Mouse (Mus musculus) forebrain, embryonic 15.5 days (tissue): ENCODE measurements around the gene Scamp1. TPM values are rescaled to one million over a fixed set of nuclear protein-coding genes. Genes with fewer than 3 reads are reported as not detected.
A peak's percentile ranks its signal among the peaks of the same experiment; 100 is the strongest.

Source experiments
- ATAC-seq: fragments of 200-750 bp; cut with Nextera tagmentation; replicated peaks from 2 replicates; pipeline ENCODE4 v1.8.0; 2017; ENCODE audit warnings: mild to moderate bottlenecking, moderate TSS enrichment, moderate library complexity
- H3K27ac ChIP-seq: fragments of 300-500 bp; sonication (generic); replicated peaks from 2 replicates; pipeline ENCODE4 v1.5.1; 2015; ENCODE audit warnings: mild to moderate bottlenecking, inconsistent platforms
- H3K27me3 ChIP-seq: fragments of 300-500 bp; sonication (generic); 2 replicates; pipeline ENCODE4 v1.6.1; 2015; ENCODE audit warnings: inconsistent platforms
- H3K36me3 ChIP-seq: fragments of 300-500 bp; sonication (generic); 2 replicates; pipeline ENCODE4 v1.6.1; 2015; ENCODE audit warnings: mild to moderate bottlenecking, inconsistent platforms
- H3K4me1 ChIP-seq: fragments of 300-500 bp; sonication (generic); 2 replicates; pipeline ENCODE4 v1.6.1; 2015; ENCODE audit warnings: inconsistent platforms
- H3K4me2 ChIP-seq: fragments of 300-500 bp; sonication (generic); replicated peaks from 2 replicates; pipeline ENCODE4 v1.6.1; 2015; ENCODE audit warnings: mild to moderate bottlenecking, inconsistent platforms
- H3K4me3 ChIP-seq: fragments of 300-500 bp; sonication (generic); 2 replicates; pipeline ENCODE4 v1.5.1; 2015; ENCODE audit warnings: mild to moderate bottlenecking, inconsistent platforms
- H3K9ac ChIP-seq: fragments of 300-500 bp; sonication (generic); replicated peaks from 2 replicates; pipeline ENCODE4 v1.6.1; 2015; ENCODE audit warnings: mild to moderate bottlenecking, inconsistent platforms
- H3K9me3 ChIP-seq: fragments of 300-500 bp; sonication (generic); 2 replicates; pipeline ENCODE4 v1.6.1; 2016; ENCODE audit warnings: inconsistent platforms
- WGBS: fragments of 180-500 bp; shearing (Covaris S2); methylation state at CpG from one replicate; pipeline ENCODE4 v1.1.7; 2015; ENCODE audit warnings: mixed read lengths; 5-methylcytosine and 5-hydroxymethylcytosine counted together
- polyA plus RNA-seq: library from polyadenylated mRNA; unstranded; fragments of >200 nt; fragmentation: Nextera tagmentation; extraction: Ambion mirVana; gene quantifications from 2 replicates; pipeline ENCODE4 v1.2.1, GENCODE M21; 2015

The Scamp1 gene
- polyA plus RNA-seq, 1 experiment from 2014 or later, result 111 TPM

DNA sequence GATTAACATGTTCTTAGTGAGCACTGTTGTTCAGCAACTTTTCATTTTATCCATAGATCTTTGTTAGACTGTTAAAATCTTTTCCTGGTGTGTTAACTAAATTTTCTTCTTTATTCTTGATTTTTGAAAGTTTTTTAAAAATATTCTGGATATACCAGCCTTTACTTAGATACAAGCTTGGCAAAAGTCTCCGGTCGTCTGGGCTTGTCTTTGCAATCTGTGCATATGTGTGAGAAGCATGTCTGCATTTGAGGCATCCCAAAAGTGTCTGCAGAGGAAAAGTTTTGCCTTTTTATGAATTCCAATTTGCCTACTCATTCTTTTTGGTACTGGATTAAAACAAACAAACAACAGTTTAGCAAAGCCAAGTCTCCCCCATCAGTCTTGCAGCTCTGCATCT is 73.5 kb downstream of the Scamp1 start:
- Histone ChIP-seq H3K27ac (peak overlapping the region; percentile 68), H3K27me3 (no peaks in the 10 kb centered on the region), H3K9me3 (no peaks in the 10 kb centered on the region), H3K4me2 (no peak overlapping the region), H3K4me1 (peaks cover 14% of the 10 kb centered on the region), H3K9ac (no peak overlapping the region), H3K4me3 (no peak overlapping the region), H3K36me3 (peaks cover 17% of the 10 kb centered on the region)
- no peak for ATAC-seq
- 78% methylated on average over 2 of the region's 2 CpGs for WGBS

DNA sequence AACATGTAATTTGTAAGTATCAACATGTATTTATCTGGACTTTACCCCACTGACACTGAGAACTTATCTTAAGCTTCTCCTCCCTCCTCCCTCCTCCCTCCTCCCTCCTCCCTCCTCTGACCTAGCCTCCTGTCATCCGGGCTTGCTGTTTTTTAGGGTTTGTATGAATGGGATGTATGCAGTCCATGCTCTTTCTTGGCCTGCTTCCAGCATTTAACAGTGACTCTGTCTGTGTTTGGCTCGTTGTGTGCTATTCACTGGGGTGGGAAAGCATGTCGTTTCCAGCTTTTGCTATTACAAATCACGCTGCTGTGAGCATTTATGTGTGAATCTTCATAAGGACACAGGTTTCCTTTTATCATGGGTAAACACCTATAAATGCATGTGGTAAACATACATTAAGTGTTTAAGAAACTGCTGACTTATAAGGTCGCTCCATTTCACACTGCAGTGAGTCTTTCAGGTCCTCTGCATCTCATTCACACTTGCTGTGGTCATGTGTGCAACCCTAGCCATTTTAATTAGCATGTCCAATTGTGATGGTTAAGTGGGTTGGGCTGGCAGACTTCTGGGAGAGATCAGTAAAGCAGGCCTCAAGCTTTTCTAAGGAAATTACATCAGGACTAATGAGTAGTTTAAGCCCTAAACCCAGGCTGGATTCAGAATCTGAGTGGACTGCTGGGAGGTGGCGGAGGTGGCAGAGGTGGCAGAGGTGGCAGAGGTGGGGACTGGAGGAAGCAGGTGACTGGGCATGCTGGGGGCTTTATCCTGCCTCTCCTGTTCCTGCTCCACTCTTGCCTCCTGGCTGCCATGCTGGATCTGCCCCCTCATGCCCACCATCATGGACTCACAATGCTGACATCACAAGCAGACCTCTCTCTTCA is 74.2 kb downstream of the Scamp1 start:
- H3K4me3 ChIP-seq, result no peak overlapping the region
- no peaks in the 10 kb centered on the region for H3K9me3 ChIP-seq
- ATAC-seq, result peak; percentile 91
- no peaks in the 10 kb centered on the region for H3K27me3 ChIP-seq
- H3K4me2 ChIP-seq, result no peak overlapping the region
- WGBS, result 16% methylated on average over 6 of the region's 6 CpGs
- H3K9ac ChIP-seq, result no peak overlapping the region
- H3K4me1 ChIP-seq, result peaks cover 14% of the 10 kb centered on the region
- peak overlapping the region; percentile 68 for H3K27ac ChIP-seq
- H3K36me3 ChIP-seq, result peaks cover 17% of the 10 kb centered on the region

DNA sequence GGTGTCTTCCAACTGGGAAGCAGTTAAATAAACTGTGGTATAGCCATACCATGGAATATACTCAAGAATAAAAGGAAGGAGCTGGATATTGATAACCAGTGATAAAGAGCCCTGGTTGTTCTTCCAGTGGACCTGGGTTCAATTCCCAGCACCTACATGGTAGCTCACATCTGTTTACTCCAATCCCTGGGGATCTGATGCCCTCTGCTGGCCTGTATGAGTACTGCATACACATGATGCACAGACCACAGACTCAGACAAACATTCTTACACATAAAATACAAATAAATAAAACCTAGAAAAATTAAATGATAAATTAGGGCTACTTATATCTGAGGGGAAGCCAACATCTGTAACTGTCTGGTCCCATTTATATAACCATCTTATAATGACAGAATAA is 76.8 kb downstream of the Scamp1 start:
- ATAC-seq, result no peak
- H3K36me3 ChIP-seq, result peaks cover 19% of the 10 kb centered on the region
- no peak overlapping the region for H3K4me2 ChIP-seq
- H3K9me3 ChIP-seq, result no peaks in the 10 kb centered on the region
- H3K27me3 ChIP-seq, result no peaks in the 10 kb centered on the region
- H3K9ac ChIP-seq, result no peak overlapping the region
- peaks cover 14% of the 10 kb centered on the region for H3K4me1 ChIP-seq
- H3K4me3 ChIP-seq, result no peak overlapping the region
- H3K27ac ChIP-seq, result no peak overlapping the region

DNA sequence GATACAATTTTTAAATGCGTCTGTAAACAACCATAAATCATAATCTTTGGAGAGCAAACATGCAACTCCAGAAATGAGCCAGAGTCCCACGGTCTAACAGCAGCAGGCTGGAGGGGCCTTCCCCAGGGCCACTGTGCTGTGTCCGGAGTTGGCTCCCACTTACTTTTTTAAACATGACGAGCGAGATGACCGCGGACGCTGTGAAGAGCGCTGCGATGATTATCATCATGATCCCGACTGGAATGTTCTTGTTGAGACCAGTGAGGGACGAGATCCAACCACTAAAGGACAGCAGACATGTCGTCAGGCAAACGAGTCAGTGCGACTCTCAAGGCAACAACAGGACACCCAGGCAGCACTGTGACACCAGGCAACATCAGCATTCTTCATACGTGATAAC is 77.7 kb downstream of the Scamp1 start:
- Histone ChIP-seq H3K27ac (no peak overlapping the region), H3K4me1 (peaks cover 14% of the 10 kb centered on the region), H3K9me3 (no peaks in the 10 kb centered on the region), H3K4me3 (no peak overlapping the region), H3K36me3 (peaks cover 24% of the 10 kb centered on the region), H3K9ac (no peak overlapping the region), H3K27me3 (no peaks in the 10 kb centered on the region), H3K4me2 (no peak overlapping the region)
- WGBS, result 96% methylated on average over 16 of the region's 16 CpGs
- ATAC-seq, result no peak

DNA sequence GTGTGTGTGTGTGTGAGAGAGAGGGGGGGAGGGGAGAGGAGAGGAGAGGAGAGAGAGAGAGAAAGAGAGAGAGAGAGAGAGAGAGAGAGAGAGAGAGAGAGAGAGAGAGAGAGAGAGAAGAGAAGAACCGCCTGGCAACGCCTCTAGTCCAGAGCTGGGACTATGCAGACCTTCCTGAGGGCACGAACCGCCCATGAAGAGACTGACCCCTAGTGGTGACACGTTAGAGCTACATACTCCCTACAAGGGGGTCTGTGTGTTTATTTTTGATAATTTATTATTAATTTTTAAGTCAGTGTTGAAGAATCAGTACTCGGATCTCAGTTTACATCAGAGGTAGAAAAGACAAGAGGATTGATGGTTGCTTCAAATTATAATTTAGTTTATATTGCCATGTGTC is 80.4 kb downstream of the Scamp1 start:
- H3K27me3 ChIP-seq, result no peaks in the 10 kb centered on the region
- no peak overlapping the region for H3K27ac ChIP-seq
- H3K4me3 ChIP-seq, result no peak overlapping the region
- no peak overlapping the region for H3K9ac ChIP-seq
- H3K4me1 ChIP-seq, result no peaks in the 10 kb centered on the region
- ATAC-seq, result 0 out of 2 replicates have a peak, but pooled peaks have one; percentile 75
- no peaks in the 10 kb centered on the region for H3K9me3 ChIP-seq
- peaks cover 24% of the 10 kb centered on the region for H3K36me3 ChIP-seq
- H3K4me2 ChIP-seq, result no peak overlapping the region
- 9% methylated on average over 6 of the region's 6 CpGs for WGBS

DNA sequence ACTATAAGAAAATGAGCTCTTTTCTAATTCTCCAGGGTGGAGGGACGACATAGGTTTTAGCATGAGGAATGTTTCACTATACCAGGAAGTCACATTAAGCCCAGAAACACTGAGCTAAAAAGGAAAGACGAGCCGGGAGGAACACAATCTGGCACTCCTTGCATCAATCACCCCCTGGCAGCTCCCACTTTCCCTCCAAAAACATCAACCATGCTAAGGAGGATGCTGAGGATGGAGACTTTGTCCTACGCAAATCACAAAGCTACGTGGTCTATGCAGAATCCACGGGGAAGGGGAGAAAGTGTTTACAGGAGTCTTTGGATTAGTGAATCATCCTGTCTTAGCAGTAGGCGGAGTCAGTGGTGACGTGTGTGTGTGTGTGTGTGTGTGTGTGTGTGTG is 85.8 kb downstream of the Scamp1 start:
- Histone ChIP-seq H3K4me2 (no peak overlapping the region), H3K4me3 (no peak overlapping the region), H3K27ac (no peak overlapping the region), H3K27me3 (no peaks in the 10 kb centered on the region), H3K36me3 (peaks cover 7% of the 10 kb centered on the region; the same call in 1 of the 2 replicates), H3K9me3 (no peaks in the 10 kb centered on the region), H3K9ac (no peak overlapping the region), H3K4me1 (no peaks in the 10 kb centered on the region)
- WGBS, result 72% methylated on average over 8 of the region's 8 CpGs
- no peak for ATAC-seq

DNA sequence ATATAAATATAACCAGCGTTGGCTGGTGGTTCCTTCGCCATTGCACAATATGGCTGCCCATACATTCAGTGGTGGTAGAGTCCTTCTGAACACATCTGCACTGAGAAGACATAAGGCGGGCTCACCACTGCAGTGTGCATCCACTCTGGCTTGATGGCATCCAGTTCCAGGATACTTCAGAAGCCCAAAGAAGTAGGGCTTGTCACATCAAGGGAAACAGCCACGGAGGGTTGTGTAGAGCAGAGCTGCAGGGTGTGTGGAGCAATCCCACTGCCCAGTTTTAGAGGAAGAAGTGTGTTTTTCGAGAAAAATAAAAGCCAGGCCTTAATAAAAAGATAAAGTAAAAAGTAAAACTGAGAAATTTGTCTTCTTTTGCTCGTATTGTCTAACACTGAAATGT is 87.0 kb downstream of the Scamp1 start:
- no peaks in the 10 kb centered on the region for H3K9me3 ChIP-seq
- WGBS, result 91% methylated on average over 6 of the region's 6 CpGs
- peaks cover 3% of the 10 kb centered on the region; the same call in 1 of the 2 replicates for H3K36me3 ChIP-seq
- no peaks in the 10 kb centered on the region for H3K4me1 ChIP-seq
- no peaks in the 10 kb centered on the region for H3K27me3 ChIP-seq
- H3K4me3 ChIP-seq, result no peak overlapping the region
- no peak overlapping the region for H3K4me2 ChIP-seq
- no peak overlapping the region for H3K9ac ChIP-seq
- ATAC-seq, result no peak
- H3K27ac ChIP-seq, result no peak overlapping the region

DNA sequence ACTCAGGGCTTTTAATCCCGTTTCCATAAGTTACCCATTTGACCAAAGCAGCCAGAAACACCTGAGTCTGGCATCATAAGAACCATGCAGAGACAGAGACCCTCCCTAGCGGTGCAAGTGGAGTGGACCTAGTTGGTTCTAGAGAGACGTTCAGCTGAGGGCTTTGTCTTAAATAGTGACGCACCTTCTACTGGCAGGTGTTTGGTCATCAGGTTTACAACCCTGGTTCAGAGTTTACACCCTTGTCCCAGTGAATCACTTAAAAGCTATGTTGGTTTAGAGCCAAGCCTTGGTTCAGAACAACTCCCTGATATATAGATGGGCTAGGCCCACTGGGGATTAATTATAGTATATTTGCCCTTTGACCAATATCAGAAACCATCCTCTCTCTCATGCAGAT is 92.4 kb downstream of the Scamp1 start:
- no peaks in the 10 kb centered on the region for H3K27me3 ChIP-seq
- no peak overlapping the region for H3K9ac ChIP-seq
- ATAC-seq, result no peak
- H3K4me3 ChIP-seq, result no peak overlapping the region
- H3K4me1 ChIP-seq, result peaks cover 7% of the 10 kb centered on the region
- H3K36me3 ChIP-seq, result no peaks in the 10 kb centered on the region
- no peak overlapping the region for H3K4me2 ChIP-seq
- 92% methylated on average over 4 of the region's 4 CpGs for WGBS
- H3K27ac ChIP-seq, result no peak overlapping the region
- H3K9me3 ChIP-seq, result no peaks in the 10 kb centered on the region

DNA sequence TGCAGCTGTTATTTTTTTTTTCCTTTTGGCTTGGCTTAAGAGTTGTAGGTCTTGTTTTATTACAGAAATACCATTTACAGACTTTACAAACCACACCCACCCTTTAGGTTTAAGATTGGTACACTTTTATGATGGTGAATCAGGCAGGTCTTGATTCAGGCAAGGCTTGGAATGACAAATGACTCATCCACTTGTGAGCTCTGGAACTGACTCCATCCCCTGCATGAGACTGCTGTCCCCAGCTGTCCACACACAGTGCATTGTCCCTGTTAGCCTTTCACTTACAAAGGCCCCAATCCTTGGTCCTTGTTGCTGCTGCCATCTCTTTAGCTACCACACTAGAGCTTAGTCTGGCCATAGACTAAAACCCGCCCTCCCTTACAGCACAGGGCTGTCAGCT is 95.3 kb downstream of the Scamp1 start:
- WGBS, result 88% methylated on average over 1 of the region's 1 CpGs

DNA sequence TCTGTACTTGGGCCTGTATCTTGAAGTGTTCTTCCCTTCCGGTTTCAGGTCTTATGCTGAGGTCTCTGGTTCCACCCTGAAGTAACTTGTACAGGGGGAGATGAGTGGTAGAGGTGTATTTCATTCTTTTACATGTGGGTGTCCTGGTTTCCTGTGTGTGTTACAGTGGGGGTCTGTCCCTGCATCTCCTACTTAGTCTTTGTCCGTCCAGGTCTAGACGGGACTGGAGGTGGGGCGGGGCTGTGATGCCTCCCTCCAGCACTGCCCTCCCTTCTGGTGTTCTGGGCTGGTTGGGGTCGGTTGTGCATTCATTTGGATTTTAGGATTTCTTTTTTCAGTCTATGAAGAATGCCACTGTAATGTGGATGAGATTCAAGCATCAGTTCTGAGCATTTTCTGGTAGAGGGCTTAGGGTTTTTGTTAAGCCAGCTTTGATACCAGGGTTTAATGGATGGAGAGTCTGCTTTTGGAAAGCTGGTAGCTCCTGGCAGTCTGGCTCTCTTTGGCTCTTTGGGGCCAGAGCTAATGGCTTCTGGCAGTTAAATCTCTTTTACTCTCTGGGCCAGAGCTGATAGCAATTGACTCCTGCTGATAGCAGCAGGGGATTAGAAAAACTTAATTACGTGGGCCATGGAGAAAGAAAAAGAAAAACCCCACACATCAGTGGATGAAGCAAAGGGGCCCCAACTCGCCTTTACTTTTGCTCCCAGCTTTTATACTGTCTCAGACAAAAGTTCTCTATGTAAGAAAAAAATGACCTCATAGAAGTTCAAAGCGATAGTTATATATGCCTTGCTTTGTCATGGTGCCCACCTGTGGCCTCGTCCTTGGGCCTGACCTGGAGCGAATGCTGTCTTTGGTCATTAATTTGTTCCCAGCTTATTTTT is 97.2 kb downstream of the Scamp1 start:
- Histone ChIP-seq H3K27ac (peak overlapping the region; percentile 29; the same call in 1 of the 2 replicates), H3K9me3 (no peaks in the 10 kb centered on the region), H3K4me2 (no peak overlapping the region), H3K4me1 (peaks cover 18% of the 10 kb centered on the region), H3K4me3 (no peak overlapping the region), H3K9ac (no peak overlapping the region), H3K36me3 (no peaks in the 10 kb centered on the region), H3K27me3 (no peaks in the 10 kb centered on the region)
- WGBS, result 9% methylated on average over 10 of the region's 10 CpGs
- ATAC-seq, result 0 out of 2 replicates have a peak, but pooled peaks have one; percentile 11

More for the DNA sequence above, 95.3 kb downstream of the Scamp1 start:
- no peak for ATAC-seq
- Histone ChIP-seq H3K4me2 (no peak overlapping the region), H3K27me3 (no peaks in the 10 kb centered on the region), H3K9me3 (no peaks in the 10 kb centered on the region), H3K4me3 (no peak overlapping the region), H3K9ac (no peak overlapping the region), H3K27ac (no peak overlapping the region), H3K4me1 (peaks cover 18% of the 10 kb centered on the region), H3K36me3 (no peaks in the 10 kb centered on the region)

DNA sequence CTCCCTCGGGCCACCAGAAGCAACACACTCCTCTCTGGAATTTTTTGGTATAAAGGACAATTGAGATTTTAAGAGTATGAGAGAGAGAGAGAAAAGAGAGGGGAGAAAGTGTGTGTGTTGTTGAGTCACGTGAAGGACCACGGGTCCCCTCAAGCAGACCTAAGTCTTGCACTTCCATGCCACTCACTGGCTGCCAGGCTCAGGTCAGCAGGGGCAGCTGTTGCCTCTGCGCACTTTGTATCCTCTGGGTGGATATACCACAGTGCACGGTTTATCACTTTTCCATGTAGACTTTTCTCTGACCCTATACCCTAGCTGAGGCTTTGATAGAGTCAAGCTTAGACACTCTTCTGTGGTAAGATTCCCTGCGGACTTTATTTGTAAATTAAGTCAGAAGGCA is 100.0 kb downstream of the Scamp1 start:
- Histone ChIP-seq H3K36me3 (no peaks in the 10 kb centered on the region), H3K4me2 (no peak overlapping the region), H3K4me1 (peaks cover 18% of the 10 kb centered on the region), H3K27ac (no peak overlapping the region), H3K9ac (no peak overlapping the region), H3K27me3 (no peaks in the 10 kb centered on the region), H3K4me3 (no peak overlapping the region), H3K9me3 (no peaks in the 10 kb centered on the region)
- no peak for ATAC-seq
- WGBS, result 73% methylated on average over 6 of the region's 6 CpGs
